Mouse (Mus musculus) lung, embryonic 14.5 days (tissue): Measurements from ENCODE around the gene Lce3c. TPM values are rescaled to one million over a fixed set of nuclear protein-coding genes. Genes with fewer than 3 reads are reported as not detected.

Experiments used
- ATAC-seq: fragments of 200-750 bp; cut with Nextera tagmentation; 2 replicates; pipeline ENCODE4 v1.8.0; 2017; ENCODE audit warnings: mild to moderate bottlenecking, moderate TSS enrichment, moderate library complexity; ENCODE audit not compliant: insufficient read depth
- DNase-seq: peaks from one replicate; pipeline ENCODE4 v3.0.0-alpha.2; 2015
- H3K27ac ChIP-seq: fragments of 300-500 bp; sonication (generic); 2 replicates; pipeline ENCODE4 v1.5.1; 2014; ENCODE audit warnings: low read depth, mild to moderate bottlenecking, moderate library complexity
- H3K27me3 ChIP-seq: fragments of 300-500 bp; sonication (generic); 2 replicates; pipeline ENCODE4 v1.6.1; 2014; ENCODE audit warnings: low read length, control low read depth; ENCODE audit not compliant: insufficient read depth
- H3K36me3 ChIP-seq: fragments of 300-500 bp; sonication (generic); 2 replicates; pipeline ENCODE4 v1.6.1; 2014; ENCODE audit warnings: control low read depth; ENCODE audit not compliant: insufficient read depth
- H3K4me1 ChIP-seq: fragments of 300-500 bp; sonication (generic); 2 replicates; pipeline ENCODE4 v1.6.1; 2014; ENCODE audit warnings: antibody characterized with exemption, control low read depth; ENCODE audit not compliant: insufficient read depth
- H3K4me2 ChIP-seq: fragments of 300-500 bp; sonication (generic); 2 replicates; pipeline ENCODE4 v1.6.1; 2014; ENCODE audit warnings: mild to moderate bottlenecking
- H3K4me3 ChIP-seq: fragments of 300-500 bp; sonication (generic); 2 replicates; pipeline ENCODE4 v1.5.1; 2014; ENCODE audit warnings: low read depth, low read length
- H3K9ac ChIP-seq: fragments of 300-500 bp; sonication (generic); 2 replicates; pipeline ENCODE4 v1.6.1; 2014
- H3K9me3 ChIP-seq: fragments of 300-500 bp; sonication (generic); 2 replicates; pipeline ENCODE4 v1.6.1; 2016; ENCODE audit warnings: low read depth, low read length, control low read depth
- CTCF ChIP-seq: IDR thresholded peaks from 2 replicates; pipeline ENCODE4 v1.5.1; 2016; ENCODE audit warnings: antibody characterized with exemption, low read depth
- WGBS: fragments of 180-500 bp; shearing (Covaris S2); extraction: QIAGEN DNeasy Blood & Tissue Kit; methylation state at CpG from one replicate; pipeline ENCODE4 v1.1.7; 2014; 5-methylcytosine and 5-hydroxymethylcytosine counted together
- polyA plus RNA-seq: library from polyadenylated mRNA; unstranded; fragments of >200 nt; fragmentation: Nextera tagmentation; extraction: Ambion mirVana; gene quantifications from 2 replicates; pipeline ENCODE4 v1.2.1, GENCODE M21; 2014

Lce3c gene
- polyA plus RNA-seq: not detected in 2 replicates

GRCm38 (mm10) chr3:92944186-92944585 is at the start of gene Lce3c:
Gene Lce3c, plus strand, starts transcription at chr3:92944486.
- DNase-seq (no peak), ATAC-seq (no peak)
- TF ChIP-seq CTCF: no peak
- Histone ChIP-seq H3K4me1 (no peaks in the 10 kb centered on the region), H3K4me3 (no peak within 1 kb of the TSS), H3K9ac (no peak within 1 kb of the TSS), H3K4me2 (no peak within 1 kb of the TSS), H3K27ac (no peak within 1 kb of the TSS), H3K27me3 (no peaks in the 10 kb centered on the region), H3K36me3 (no peaks in the 10 kb centered on the region), H3K9me3 (no peaks in the 10 kb centered on the region)
- WGBS: 79% methylated on average over 1 of the region's 1 CpGs

GRCm38 (mm10) chr3:92894489-92894888 is 49.8 kb upstream of the Lce3c start:
- H3K4me1 ChIP-seq: no peaks in the 10 kb centered on the region
- H3K9ac ChIP-seq: no peak overlapping the region
- no peak overlapping the region for H3K27ac ChIP-seq
- H3K9me3 ChIP-seq: no peaks in the 10 kb centered on the region
- no peaks in the 10 kb centered on the region for H3K36me3 ChIP-seq
- DNase-seq (no peak), ATAC-seq (no peak)
- H3K27me3 ChIP-seq: no peaks in the 10 kb centered on the region
- TF ChIP-seq CTCF: no peak
- no peak overlapping the region for H3K4me2 ChIP-seq
- H3K4me3 ChIP-seq: no peak overlapping the region
- WGBS: 54% methylated on average over 1 of the region's 1 CpGs

- WGBS: 26% methylated on average over 3 of the region's 3 CpGs
- DNase-seq (peak; percentile 66), ATAC-seq (no peak)
Measured at GRCm38 (mm10) chr3:92902992-92903391, 41.3 kb upstream of the Lce3c start.

GRCm38 (mm10) chr3:92903640-92904039 is 40.6 kb upstream of the Lce3c start:
- ATAC-seq (no peak; the same call in 1 of the 2 replicates), DNase-seq (peak; percentile 62)
- Histone ChIP-seq H3K9me3 (no peaks in the 10 kb centered on the region), H3K27ac (no peak overlapping the region), H3K36me3 (no peaks in the 10 kb centered on the region), H3K27me3 (no peaks in the 10 kb centered on the region), H3K4me2 (no peak overlapping the region), H3K9ac (no peak overlapping the region), H3K4me1 (no peaks in the 10 kb centered on the region), H3K4me3 (no peak overlapping the region)
- TF ChIP-seq CTCF: peak; percentile 49
- WGBS: 14% methylated on average over 4 of the region's 4 CpGs

More at GRCm38 (mm10) chr3:92902992-92903391, 41.3 kb upstream of the Lce3c start:
- no peaks in the 10 kb centered on the region for H3K27me3 ChIP-seq
- H3K27ac ChIP-seq: no peak overlapping the region
- no peak overlapping the region for H3K4me2 ChIP-seq
- peak; percentile 61 for TF ChIP-seq CTCF
- no peaks in the 10 kb centered on the region for H3K36me3 ChIP-seq
- no peaks in the 10 kb centered on the region for H3K9me3 ChIP-seq
- H3K4me1 ChIP-seq: no peaks in the 10 kb centered on the region
- H3K4me3 ChIP-seq: no peak overlapping the region
- H3K9ac ChIP-seq: no peak overlapping the region

- 33% methylated on average over 3 of the region's 3 CpGs for WGBS
- DNase-seq: peak; percentile 49
- ATAC-seq: peak; percentile 65; the same call in 1 of the 2 replicates
Measured at GRCm38 (mm10) chr3:92905182-92905581, 39.1 kb upstream of the Lce3c start.

GRCm38 (mm10) chr3:92907571-92907970 is 36.7 kb upstream of the Lce3c start:
- peak; percentile 69 for TF ChIP-seq CTCF
- Histone ChIP-seq H3K27me3 (no peaks in the 10 kb centered on the region), H3K36me3 (no peaks in the 10 kb centered on the region), H3K27ac (no peak overlapping the region), H3K9me3 (no peaks in the 10 kb centered on the region), H3K4me3 (no peak overlapping the region), H3K4me2 (no peak overlapping the region), H3K9ac (no peak overlapping the region), H3K4me1 (no peaks in the 10 kb centered on the region)
- peak; percentile 58; the same call in 1 of the 2 replicates for ATAC-seq
- 26% methylated on average over 4 of the region's 4 CpGs for WGBS
- peak; percentile 78 for DNase-seq

More at GRCm38 (mm10) chr3:92905182-92905581, 39.1 kb upstream of the Lce3c start:
- Histone ChIP-seq H3K27me3 (no peaks in the 10 kb centered on the region), H3K4me3 (no peak overlapping the region), H3K9me3 (no peaks in the 10 kb centered on the region), H3K4me1 (no peaks in the 10 kb centered on the region), H3K4me2 (no peak overlapping the region), H3K36me3 (no peaks in the 10 kb centered on the region), H3K27ac (no peak overlapping the region), H3K9ac (no peak overlapping the region)
- TF ChIP-seq CTCF: no peak

GRCm38 (mm10) chr3:92920364-92920763 is 23.9 kb upstream of the Lce3c start:
- H3K4me2 ChIP-seq: no peak overlapping the region
- H3K4me1 ChIP-seq: no peaks in the 10 kb centered on the region
- WGBS: 52% methylated on average over 4 of the region's 4 CpGs
- H3K36me3 ChIP-seq: no peaks in the 10 kb centered on the region
- H3K27me3 ChIP-seq: no peaks in the 10 kb centered on the region
- ATAC-seq (no peak), DNase-seq (peak; percentile 61)
- H3K4me3 ChIP-seq: no peak overlapping the region
- H3K27ac ChIP-seq: no peak overlapping the region
- H3K9ac ChIP-seq: no peak overlapping the region
- peak; percentile 48 for TF ChIP-seq CTCF
- H3K9me3 ChIP-seq: no peaks in the 10 kb centered on the region
